Mouse (Mus musculus) forebrain, embryonic 13.5 days (tissue): ENCODE results near the gene Cubn. TPM values are rescaled to one million over a fixed set of nuclear protein-coding genes. Genes with fewer than 3 reads are reported as not detected.

ENCODE experiments used
- ATAC-seq: fragments of 200-750 bp; cut with Nextera tagmentation; 2 replicates; pipeline ENCODE4 v1.8.0; 2017
- H3K27ac ChIP-seq: fragments of 300-500 bp; sonication (generic); 2 replicates; pipeline ENCODE4 v1.5.1; 2015; ENCODE audit warnings: inconsistent platforms, mild to moderate bottlenecking, moderate library complexity
- H3K27me3 ChIP-seq: fragments of 300-500 bp; sonication (generic); 2 replicates; pipeline ENCODE4 v1.6.1; 2015; ENCODE audit warnings: mild to moderate bottlenecking, inconsistent platforms
- H3K36me3 ChIP-seq: fragments of 300-500 bp; sonication (generic); 2 replicates; pipeline ENCODE4 v1.6.1; 2015; ENCODE audit warnings: mild to moderate bottlenecking, inconsistent platforms; ENCODE audit not compliant: poor library complexity, severe bottlenecking
- H3K4me1 ChIP-seq: fragments of 300-500 bp; sonication (generic); 2 replicates; pipeline ENCODE4 v1.6.1; 2015; ENCODE audit warnings: inconsistent platforms
- H3K4me2 ChIP-seq: fragments of 300-500 bp; sonication (generic); 2 replicates; pipeline ENCODE4 v1.6.1; 2015; ENCODE audit warnings: inconsistent platforms, mild to moderate bottlenecking, moderate library complexity
- H3K4me3 ChIP-seq: fragments of 300-500 bp; sonication (generic); 2 replicates; pipeline ENCODE4 v1.5.1; 2015; ENCODE audit warnings: mild to moderate bottlenecking, inconsistent platforms
- H3K9ac ChIP-seq: fragments of 300-500 bp; sonication (generic); 2 replicates; pipeline ENCODE4 v1.6.1; 2015; ENCODE audit warnings: mild to moderate bottlenecking, inconsistent platforms
- H3K9me3 ChIP-seq: fragments of 300-500 bp; sonication (generic); replicated peaks from 2 replicates; pipeline ENCODE4 v1.6.1; 2016; ENCODE audit warnings: inconsistent platforms
- WGBS: fragments of 180-500 bp; shearing (Covaris S2); methylation state at CpG from one replicate; pipeline ENCODE4 v1.1.7; 2015; 5-methylcytosine and 5-hydroxymethylcytosine counted together
- polyA plus RNA-seq: library from polyadenylated mRNA; unstranded; fragments of >200 nt; fragmentation: Nextera tagmentation; extraction: Ambion mirVana; gene quantifications from 2 replicates; pipeline ENCODE4 v1.2.1, GENCODE M21; 2015

Cubn gene
- polyA plus RNA-seq, 1 experiment from 2014 or later, result 0.09 TPM

GRCm38 (mm10) chr2:13398955-13399354 is 92.7 kb downstream of the Cubn start:
- H3K4me3 ChIP-seq, result no peak overlapping the region
- WGBS, result 0% methylated on average over 2 of the region's 2 CpGs
- H3K9ac ChIP-seq, result no peak overlapping the region
- peak; percentile 93 for ATAC-seq
- H3K9me3 ChIP-seq, result no peaks in the 10 kb centered on the region
- H3K4me2 ChIP-seq, result peak overlapping the region; percentile 23
- H3K4me1 ChIP-seq, result peaks cover 32% of the 10 kb centered on the region
- no peaks in the 10 kb centered on the region for H3K27me3 ChIP-seq
- peak overlapping the region; percentile 76 for H3K27ac ChIP-seq
- H3K36me3 ChIP-seq, result no peaks in the 10 kb centered on the region

GRCm38 (mm10) chr2:13398551-13398950 is 93.1 kb downstream of the Cubn start:
- no peak overlapping the region for H3K4me3 ChIP-seq
- H3K36me3 ChIP-seq, result no peaks in the 10 kb centered on the region
- H3K4me1 ChIP-seq, result peaks cover 32% of the 10 kb centered on the region
- H3K9me3 ChIP-seq, result no peaks in the 10 kb centered on the region
- peak overlapping the region; percentile 76 for H3K27ac ChIP-seq
- H3K27me3 ChIP-seq, result no peaks in the 10 kb centered on the region
- ATAC-seq, result peak; percentile 61
- WGBS, result 6% methylated on average over 4 of the region's 4 CpGs
- H3K9ac ChIP-seq, result no peak overlapping the region
- no peak overlapping the region for H3K4me2 ChIP-seq

GRCm38 (mm10) chr2:13396124-13396540 is 95.5 kb downstream of the Cubn start:
- Histone ChIP-seq H3K9ac (no peak overlapping the region), H3K27me3 (no peaks in the 10 kb centered on the region), H3K4me1 (peaks cover 32% of the 10 kb centered on the region), H3K27ac (no peak overlapping the region), H3K4me3 (no peak overlapping the region), H3K36me3 (no peaks in the 10 kb centered on the region), H3K4me2 (no peak overlapping the region), H3K9me3 (no peaks in the 10 kb centered on the region)
- 20% methylated on average over 3 of the region's 3 CpGs for WGBS
- ATAC-seq, result no peak

- WGBS, result 57% methylated on average over 3 of the region's 3 CpGs
- ATAC-seq, result no peak
- Histone ChIP-seq H3K4me3 (no peak overlapping the region), H3K27me3 (no peaks in the 10 kb centered on the region), H3K36me3 (no peaks in the 10 kb centered on the region), H3K4me2 (no peak overlapping the region), H3K4me1 (peaks cover 17% of the 10 kb centered on the region), H3K9ac (no peak overlapping the region), H3K27ac (no peak overlapping the region), H3K9me3 (no peaks in the 10 kb centered on the region)
These were observed 100.6 kb downstream of the Cubn start for GRCm38 (mm10) chr2:13391018-13391417.

GRCm38 (mm10) chr2:13386631-13387030 is 105.0 kb downstream of the Cubn start:
- Histone ChIP-seq H3K4me1 (peaks cover 25% of the 10 kb centered on the region), H3K27me3 (no peaks in the 10 kb centered on the region), H3K4me2 (no peak overlapping the region), H3K27ac (peak overlapping the region; percentile 91; the same call in 1 of the 2 replicates), H3K9me3 (no peaks in the 10 kb centered on the region), H3K4me3 (no peak overlapping the region), H3K36me3 (no peaks in the 10 kb centered on the region), H3K9ac (no peak overlapping the region)
- ATAC-seq, result no peak
- 72% methylated on average over 5 of the region's 5 CpGs for WGBS

GRCm38 (mm10) chr2:13385542-13386345 is 105.9 kb downstream of the Cubn start:
- Histone ChIP-seq H3K4me3 (no peak overlapping the region), H3K9ac (peak overlapping the region; percentile 31; the same call in 1 of the 2 replicates), H3K4me1 (peaks cover 25% of the 10 kb centered on the region), H3K4me2 (peak overlapping the region; percentile 5; the same call in 1 of the 2 replicates), H3K27me3 (no peaks in the 10 kb centered on the region), H3K27ac (peak overlapping the region; percentile 91), H3K36me3 (no peaks in the 10 kb centered on the region), H3K9me3 (no peaks in the 10 kb centered on the region)
- 21% methylated on average over 3 of the region's 3 CpGs for WGBS
- peak; percentile 76 for ATAC-seq

- Histone ChIP-seq H3K27me3 (no peaks in the 10 kb centered on the region), H3K9me3 (no peaks in the 10 kb centered on the region), H3K4me1 (peaks cover 25% of the 10 kb centered on the region), H3K4me3 (no peak overlapping the region), H3K4me2 (peak overlapping the region; percentile 5; the same call in 1 of the 2 replicates), H3K36me3 (no peaks in the 10 kb centered on the region), H3K27ac (peak overlapping the region; percentile 91), H3K9ac (peak overlapping the region; percentile 31; the same call in 1 of the 2 replicates)
- peak; percentile 89 for ATAC-seq
- 10% methylated on average over 4 of the region's 4 CpGs for WGBS
These were observed 106.7 kb downstream of the Cubn start for GRCm38 (mm10) chr2:13384775-13385541.

- 90% methylated on average over 4 of the region's 4 CpGs for WGBS
- ATAC-seq, result no peak
- no peak overlapping the region for H3K4me3 ChIP-seq
- H3K27me3 ChIP-seq, result no peaks in the 10 kb centered on the region
- no peak overlapping the region for H3K9ac ChIP-seq
- H3K27ac ChIP-seq, result no peak overlapping the region
- no peaks in the 10 kb centered on the region for H3K36me3 ChIP-seq
- no peaks in the 10 kb centered on the region for H3K9me3 ChIP-seq
- no peak overlapping the region for H3K4me2 ChIP-seq
- peaks cover 18% of the 10 kb centered on the region for H3K4me1 ChIP-seq
These were observed 115.4 kb downstream of the Cubn start for GRCm38 (mm10) chr2:13376166-13376565.

GRCm38 (mm10) chr2:13373291-13373690 is 118.3 kb downstream of the Cubn start:
- 60% methylated on average over 1 of the region's 1 CpGs for WGBS

GRCm38 (mm10) chr2:13372825-13373224 is 118.8 kb downstream of the Cubn start:
- Histone ChIP-seq H3K27ac (no peak overlapping the region; the same call in 1 of the 2 replicates), H3K4me2 (no peak overlapping the region)
- ATAC-seq, result peak; percentile 31; the same call in 1 of the 2 replicates

More at GRCm38 (mm10) chr2:13373291-13373690, 118.3 kb downstream of the Cubn start:
- no peak for ATAC-seq
- no peak overlapping the region for H3K27ac ChIP-seq
- no peaks in the 10 kb centered on the region for H3K36me3 ChIP-seq
- no peak overlapping the region for H3K4me2 ChIP-seq
- no peak overlapping the region for H3K9ac ChIP-seq
- H3K27me3 ChIP-seq, result no peaks in the 10 kb centered on the region
- H3K4me1 ChIP-seq, result peaks cover 18% of the 10 kb centered on the region
- H3K4me3 ChIP-seq, result no peak overlapping the region
- no peaks in the 10 kb centered on the region for H3K9me3 ChIP-seq

GRCm38 (mm10) chr2:13372256-13372824 is 119.3 kb downstream of the Cubn start:
- Histone ChIP-seq H3K4me3 (no peak overlapping the region), H3K9me3 (no peaks in the 10 kb centered on the region), H3K27me3 (no peaks in the 10 kb centered on the region), H3K4me1 (peaks cover 18% of the 10 kb centered on the region), H3K27ac (no peak overlapping the region; the same call in 1 of the 2 replicates), H3K9ac (no peak overlapping the region; the same call in 1 of the 2 replicates), H3K4me2 (peak overlapping the region; percentile 10; the same call in 1 of the 2 replicates), H3K36me3 (no peaks in the 10 kb centered on the region)
- 2% methylated on average over 5 of the region's 5 CpGs for WGBS
- peak; percentile 90 for ATAC-seq

More at GRCm38 (mm10) chr2:13372825-13373224, 118.8 kb downstream of the Cubn start:
- Histone ChIP-seq H3K27me3 (no peaks in the 10 kb centered on the region), H3K9me3 (no peaks in the 10 kb centered on the region), H3K4me3 (no peak overlapping the region), H3K4me1 (peaks cover 18% of the 10 kb centered on the region), H3K36me3 (no peaks in the 10 kb centered on the region), H3K9ac (no peak overlapping the region)
- 37% methylated on average over 3 of the region's 3 CpGs for WGBS
